Mouse (Mus musculus) forebrain, postnatal 0 days (tissue): ENCODE measurements around the gene Reep6. TPM values are rescaled to one million over a fixed set of nuclear protein-coding genes. Genes with fewer than 3 reads are reported as not detected.

ENCODE experiments used
- ATAC-seq: fragments of 200-750 bp; cut with Nextera tagmentation; 2 replicates; pipeline ENCODE4 v1.8.0; 2017; ENCODE audit warnings: mild to moderate bottlenecking, moderate library complexity
- DNase-seq: peaks from one replicate; pipeline ENCODE4 v3.0.0-alpha.2; 2015
- H3K27ac ChIP-seq: fragments of 300-500 bp; sonication (generic); 2 replicates; pipeline ENCODE4 v1.5.1; 2014; ENCODE audit warnings: low read depth, mild to moderate bottlenecking, antibody characterized with exemption, low read length, moderate library complexity, mixed read lengths
- H3K27me3 ChIP-seq: fragments of 300-500 bp; sonication (generic); 2 replicates; pipeline ENCODE4 v1.6.1; 2014; ENCODE audit warnings: mild to moderate bottlenecking, low read length, mixed read lengths; ENCODE audit not compliant: insufficient read depth
- H3K36me3 ChIP-seq: fragments of 300-500 bp; sonication (generic); 2 replicates; pipeline ENCODE4 v1.6.1; 2014; ENCODE audit warnings: mild to moderate bottlenecking, moderate library complexity; ENCODE audit not compliant: insufficient read depth
- H3K4me1 ChIP-seq: fragments of 300-500 bp; sonication (generic); 2 replicates; pipeline ENCODE4 v1.6.1; 2014; ENCODE audit warnings: antibody characterized with exemption; ENCODE audit not compliant: insufficient read depth
- H3K4me2 ChIP-seq: fragments of 300-500 bp; sonication (generic); 2 replicates; pipeline ENCODE4 v1.6.1; 2014; ENCODE audit warnings: low read depth, mild to moderate bottlenecking, moderate library complexity
- H3K4me3 ChIP-seq: fragments of 300-500 bp; sonication (generic); 2 replicates; pipeline ENCODE4 v1.5.1; 2014; ENCODE audit warnings: low read depth, low read length, mixed read lengths
- H3K9ac ChIP-seq: fragments of 300-500 bp; sonication (generic); 2 replicates; pipeline ENCODE4 v1.6.1; 2014; ENCODE audit warnings: mild to moderate bottlenecking
- H3K9me3 ChIP-seq: fragments of 300-500 bp; sonication (generic); 2 replicates; pipeline ENCODE4 v1.6.1; 2016; ENCODE audit warnings: low read length
- CTCF ChIP-seq: sonication (generic); IDR thresholded peaks from 2 replicates; pipeline ENCODE4 v1.5.1; 2016; ENCODE audit warnings: antibody characterized with exemption, control low read depth, low read depth
- WGBS: fragments of 180-500 bp; shearing (Covaris S2); extraction: QIAGEN DNeasy Blood & Tissue Kit; methylation state at CpG from one replicate; pipeline ENCODE4 v1.1.7; 2014; 5-methylcytosine and 5-hydroxymethylcytosine counted together
- polyA plus RNA-seq: library from polyadenylated mRNA; unstranded; fragments of >200 nt; fragmentation: Nextera tagmentation; extraction: Ambion mirVana; gene quantifications from 2 replicates; pipeline ENCODE4 v1.2.1, GENCODE M21; 2015
- total RNA-seq: library from RNA; depleted of rRNA; stranded (reverse); fragments of >200 nt; gene quantifications from 2 replicates; pipeline ENCODE4 v1.2.3, GENCODE M21; 2014

The Reep6 gene
- total and polyA plus RNA-seq, 2 experiments from 2014 or later = 1.8 to 6.4 TPM

- peak; percentile 52 for ATAC-seq
- Histone ChIP-seq H3K4me1 (peaks cover 7% of the 10 kb centered on the region; the same call in 1 of the 2 replicates), H3K27ac (no peak overlapping the region), H3K4me3 (no peak overlapping the region), H3K9me3 (no peaks in the 10 kb centered on the region), H3K4me2 (no peak overlapping the region), H3K9ac (no peak overlapping the region), H3K27me3 (peaks cover 49% of the 10 kb centered on the region), H3K36me3 (no peaks in the 10 kb centered on the region)
- peak; percentile 86 for DNase-seq
- 24% methylated on average over 19 of the region's 19 CpGs for WGBS
- TF ChIP-seq CTCF = peak; percentile 93
These were observed 10.4 kb downstream of the Reep6 start for GRCm38 (mm10) chr10:80339941-80340750.

DNA sequence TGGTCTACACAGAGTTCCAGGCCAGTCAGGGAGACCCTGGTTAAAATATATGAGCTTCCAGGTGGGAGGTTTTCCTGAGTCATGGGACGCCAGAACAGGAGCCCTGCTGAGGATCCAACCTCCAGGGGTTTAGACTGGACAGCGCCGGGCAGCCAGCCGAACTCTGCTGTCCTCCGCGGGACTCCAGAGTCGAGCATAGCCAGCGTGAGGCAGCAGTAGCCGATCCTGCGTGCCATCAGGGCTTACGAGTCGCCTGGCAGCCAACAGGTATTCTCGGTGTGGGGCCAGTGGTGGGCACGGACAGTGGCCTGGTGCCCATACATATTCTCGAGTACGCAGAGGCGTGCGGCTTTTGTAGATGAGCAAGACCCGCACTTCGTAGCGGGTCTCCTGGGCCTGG lies 11.3 kb downstream of the Reep6 start:
- no peak overlapping the region for H3K27ac ChIP-seq

GRCm38 (mm10) chr10:80341491-80342304 lies 11.9 kb downstream of the Reep6 start:
- ATAC-seq = no peak
- TF ChIP-seq CTCF = no peak
- WGBS = 4% methylated on average over 43 of the region's 47 CpGs

More for the DNA sequence above, 11.3 kb downstream of the Reep6 start:
- Histone ChIP-seq H3K9me3 (no peaks in the 10 kb centered on the region), H3K4me1 (peaks cover 7% of the 10 kb centered on the region; the same call in 1 of the 2 replicates), H3K9ac (no peak overlapping the region), H3K4me2 (no peak overlapping the region), H3K27me3 (peaks cover 57% of the 10 kb centered on the region), H3K4me3 (no peak overlapping the region), H3K36me3 (no peaks in the 10 kb centered on the region)
- DNase-seq (no peak), ATAC-seq (no peak)
- no peak for TF ChIP-seq CTCF
- 16% methylated on average over 21 of the region's 21 CpGs for WGBS

GRCm38 (mm10) chr10:80342305-80342748 lies 12.6 kb downstream of the Reep6 start:
- Histone ChIP-seq H3K27me3 (peaks cover 65% of the 10 kb centered on the region), H3K9me3 (no peaks in the 10 kb centered on the region), H3K4me3 (peak overlapping the region; percentile 33), H3K4me2 (peak overlapping the region; percentile 49), H3K36me3 (no peaks in the 10 kb centered on the region), H3K27ac (no peak overlapping the region), H3K4me1 (peaks cover 7% of the 10 kb centered on the region; the same call in 1 of the 2 replicates), H3K9ac (no peak overlapping the region)
- ATAC-seq (no peak; the same call in 1 of the 2 replicates), DNase-seq (no peak)
- WGBS = 4% methylated on average over 26 of the region's 26 CpGs
- no peak for TF ChIP-seq CTCF

More at GRCm38 (mm10) chr10:80341491-80342304, 11.9 kb downstream of the Reep6 start:
- Histone ChIP-seq H3K4me1 (peaks cover 7% of the 10 kb centered on the region; the same call in 1 of the 2 replicates), H3K9me3 (no peaks in the 10 kb centered on the region), H3K27me3 (peaks cover 61% of the 10 kb centered on the region), H3K36me3 (no peaks in the 10 kb centered on the region), H3K4me2 (peak overlapping the region; percentile 49; the same call in 1 of the 2 replicates), H3K4me3 (peak overlapping the region; percentile 33), H3K9ac (no peak overlapping the region), H3K27ac (no peak overlapping the region)
- DNase-seq = no peak

DNA sequence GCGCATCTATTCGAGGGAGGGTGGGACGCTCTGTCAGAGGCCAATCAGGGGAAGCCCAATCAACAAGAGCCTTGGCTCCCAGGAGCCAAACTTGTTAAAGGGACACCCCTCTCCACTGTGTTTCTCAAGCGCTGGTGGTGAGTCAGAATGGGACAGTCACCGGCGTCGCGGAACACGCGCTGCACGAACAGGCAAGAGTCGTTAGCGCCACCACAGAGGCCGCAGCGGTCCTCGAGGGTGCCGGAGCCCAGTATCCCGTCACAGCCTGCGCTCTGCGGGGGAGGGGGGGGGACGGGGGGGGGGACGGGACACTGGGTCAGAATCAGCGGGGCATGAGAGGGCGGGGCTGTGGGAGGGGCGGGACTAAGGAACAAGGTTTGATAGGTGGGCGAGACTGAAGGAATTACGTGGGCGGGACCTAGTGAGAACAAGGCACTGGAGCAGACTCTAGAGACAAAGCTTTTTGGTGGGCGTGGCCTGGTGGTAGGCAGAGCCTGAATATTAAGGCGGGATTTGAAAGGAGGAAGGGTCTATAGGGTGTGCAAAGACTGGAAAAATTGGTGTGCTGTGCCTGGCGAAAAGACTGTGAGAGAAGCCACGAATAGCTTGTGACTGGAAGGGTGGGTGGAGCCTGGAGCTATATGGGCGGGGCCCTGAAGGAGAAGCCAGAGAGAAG lies 13.1 kb downstream of the Reep6 start:
- DNase-seq = peak; percentile 79
- peak; percentile 86 for ATAC-seq
- Histone ChIP-seq H3K4me1 (peaks cover 7% of the 10 kb centered on the region; the same call in 1 of the 2 replicates), H3K9ac (0 out of 2 replicates have a peak overlapping the region, but pooled peaks have one; percentile 18), H3K36me3 (no peaks in the 10 kb centered on the region), H3K27ac (no peak overlapping the region), H3K27me3 (peaks cover 70% of the 10 kb centered on the region), H3K4me2 (peak overlapping the region; percentile 49), H3K9me3 (no peaks in the 10 kb centered on the region), H3K4me3 (peak overlapping the region; percentile 33)
- under 1% methylated on average over 29 of the region's 33 CpGs for WGBS
- TF ChIP-seq CTCF = no peak

DNA sequence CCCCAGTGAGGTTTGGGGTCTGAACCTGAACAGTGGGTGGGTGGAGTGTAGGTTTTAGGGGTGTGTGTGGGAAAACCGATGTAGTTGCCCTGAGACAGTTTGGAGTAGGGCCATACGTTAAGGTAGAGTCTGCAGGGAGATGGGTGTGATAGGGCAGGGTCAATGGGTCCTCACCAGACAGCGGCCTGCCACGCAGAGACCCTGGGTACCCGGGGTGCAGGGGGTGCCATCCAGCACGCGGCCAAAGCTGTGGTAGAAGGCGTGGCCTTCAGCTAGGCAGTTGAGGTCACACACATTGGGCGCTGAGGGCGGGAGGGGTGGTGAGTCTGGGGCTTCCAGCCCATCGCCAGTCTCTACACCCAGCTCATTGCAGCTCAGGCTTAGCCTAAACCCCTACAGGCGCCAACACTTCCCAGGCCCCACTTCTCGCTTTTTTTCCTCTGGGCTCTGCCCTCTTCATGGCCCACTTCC lies 13.7 kb downstream of the Reep6 start:
- WGBS = 30% methylated on average over 13 of the region's 13 CpGs
- Histone ChIP-seq H3K4me3 (peak overlapping the region; percentile 33), H3K27ac (no peak overlapping the region), H3K27me3 (peaks cover 75% of the 10 kb centered on the region), H3K4me1 (peaks cover 7% of the 10 kb centered on the region; the same call in 1 of the 2 replicates), H3K9ac (0 out of 2 replicates have a peak overlapping the region, but pooled peaks have one; percentile 18), H3K4me2 (peak overlapping the region; percentile 49), H3K9me3 (no peaks in the 10 kb centered on the region), H3K36me3 (no peaks in the 10 kb centered on the region)
- DNase-seq = no peak
- TF ChIP-seq CTCF = no peak
- ATAC-seq = no peak
